Mouse (Mus musculus): ENCODE data around the gene 2010111I01Rik.

Gene 2010111I01Rik

DNA sequence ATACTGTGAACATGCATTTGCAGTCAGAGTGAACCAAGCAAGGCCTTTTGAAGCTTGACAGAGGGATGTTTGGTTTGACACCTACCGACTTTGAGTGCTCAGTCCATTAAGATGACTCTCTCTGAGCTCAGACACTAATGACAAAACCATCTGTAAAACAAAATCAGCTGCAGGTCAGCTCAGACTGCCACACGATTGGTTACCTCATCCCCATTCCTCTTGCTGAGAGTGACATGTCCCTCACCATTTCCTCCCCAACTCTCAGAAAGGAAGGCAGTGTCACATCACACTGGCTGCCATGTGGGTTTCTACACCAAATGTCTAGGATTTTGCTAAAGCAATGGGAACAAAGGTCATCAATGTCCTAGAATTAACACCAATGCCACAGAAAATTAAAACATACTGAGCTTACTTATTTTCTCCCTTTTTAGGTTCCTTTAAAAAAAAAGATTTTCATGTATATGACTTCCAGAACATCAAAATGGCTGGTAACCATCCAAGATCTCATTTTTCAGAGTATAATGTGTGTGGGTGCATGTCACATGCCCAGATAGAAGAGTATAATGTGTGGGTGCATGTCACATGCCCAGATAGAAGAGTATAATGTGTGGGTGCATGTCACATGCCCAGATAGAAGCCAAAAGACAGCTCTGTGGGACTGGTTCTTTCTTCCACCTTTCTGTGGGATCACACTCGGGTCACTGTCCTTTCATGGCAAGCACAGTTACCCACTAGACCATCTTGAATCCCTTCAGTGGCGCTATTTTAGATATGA lies 395.6 kb downstream of the 2010111I01Rik start:
- DNase-seq: no peak

GRCm38 (mm10) chr13:63361755-63362154 lies 397.1 kb downstream of the 2010111I01Rik start:
- no peak for DNase-seq

DNA sequence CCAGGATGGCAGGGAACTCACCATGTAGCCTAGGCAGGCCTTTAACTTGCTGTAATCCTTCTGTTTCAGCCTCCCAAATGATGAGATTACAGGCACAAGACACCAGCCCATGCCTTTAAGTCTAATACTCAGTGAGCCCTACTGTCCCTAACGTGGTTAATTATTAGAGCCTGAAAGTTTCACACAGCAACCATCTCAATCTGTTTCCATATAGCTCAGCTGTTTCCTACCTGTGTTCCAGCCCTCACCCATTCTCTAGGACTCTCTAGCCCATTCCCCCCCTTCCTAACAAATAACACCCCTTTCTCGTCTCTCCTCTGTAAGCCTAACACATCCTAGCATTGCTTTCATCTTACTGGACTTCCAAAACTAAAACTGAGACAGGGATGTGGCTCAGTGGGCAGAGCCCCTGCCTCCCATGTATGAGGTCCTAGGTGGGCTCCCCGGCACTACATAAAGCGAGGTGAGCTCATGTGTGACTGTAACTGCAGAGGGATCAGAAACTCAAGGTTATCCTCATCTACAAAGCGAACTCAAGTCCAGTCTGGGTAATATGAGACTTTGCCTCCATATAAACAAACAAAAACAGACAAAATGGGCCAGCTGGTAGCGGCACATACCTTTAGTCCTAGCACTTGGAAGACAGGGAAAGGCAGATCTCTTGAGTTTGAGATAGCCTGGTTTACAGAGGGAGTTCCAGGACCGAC lies 408.9 kb downstream of the 2010111I01Rik start:
- no peak for DNase-seq

Data from cerebellum, adult 11 months (tissue).